Mouse (Mus musculus): Measurements from ENCODE around the gene Tfdp2.
"Not testable (repeated sequence)": the region's sequence is repeated elsewhere in the genome, so short reads cannot be mapped to it uniquely, and the experiment has no call there.

Tfdp2 gene

GRCm38 (mm10) chr9:96312074-96312473, 116.0 kb downstream of the Tfdp2 start:
- no peak for DNase-seq

- DNase-seq = no peak
Measured at GRCm38 (mm10) chr9:96319333-96319732, 123.3 kb downstream of the Tfdp2 start.

GRCm38 (mm10) chr9:96320551-96320980, 124.5 kb downstream of the Tfdp2 start:
- DNase-seq = no peak

- no peak for DNase-seq
Measured at GRCm38 (mm10) chr9:96322411-96323152, 126.5 kb downstream of the Tfdp2 start.

GRCm38 (mm10) chr9:96324502-96324901, 128.4 kb downstream of the Tfdp2 start:
- DNase-seq = peak; percentile 44

GRCm38 (mm10) chr9:96326496-96326923, 130.4 kb downstream of the Tfdp2 start:
- DNase-seq = peak; percentile 21

- no peak for DNase-seq
Measured at GRCm38 (mm10) chr9:96328226-96328625, 132.2 kb downstream of the Tfdp2 start.

- DNase-seq = no peak
Measured at GRCm38 (mm10) chr9:96331146-96331545, 135.1 kb downstream of the Tfdp2 start.

- DNase-seq = no peak
Measured at GRCm38 (mm10) chr9:96345750-96346149, 149.7 kb downstream of the Tfdp2 start.

- no peak for DNase-seq
Measured at GRCm38 (mm10) chr9:96348885-96349284, 152.8 kb downstream of the Tfdp2 start.

- DNase-seq = peak; percentile 82
Measured at GRCm38 (mm10) chr9:96350010-96350409, 153.9 kb downstream of the Tfdp2 start.

GRCm38 (mm10) chr9:96350476-96350875, 154.4 kb downstream of the Tfdp2 start:
- no peak for DNase-seq

GRCm38 (mm10) chr9:96351771-96352170, 155.7 kb downstream of the Tfdp2 start:
- not testable (repeated sequence) for DNase-seq

GRCm38 (mm10) chr9:96353121-96353769, 157.2 kb downstream of the Tfdp2 start:
- DNase-seq = no peak

- no peak for DNase-seq
Measured at GRCm38 (mm10) chr9:96353799-96354198, 157.7 kb downstream of the Tfdp2 start.

- no peak for DNase-seq
Measured at GRCm38 (mm10) chr9:96360056-96360455, 164.0 kb downstream of the Tfdp2 start.

- DNase-seq = peak; percentile 66
Measured at GRCm38 (mm10) chr9:96363581-96364140, 167.6 kb downstream of the Tfdp2 start.

GRCm38 (mm10) chr9:96364141-96364838, 168.2 kb downstream of the Tfdp2 start, which contains the start of gene Atp1b3:
Gene Atp1b3, minus strand, starts transcription at chr9:96364442.
- peak; percentile 99 for DNase-seq

- DNase-seq = peak; percentile 18
Measured at GRCm38 (mm10) chr9:96365271-96365872, 169.3 kb downstream of the Tfdp2 start.

GRCm38 (mm10) chr9:96369654-96370384, 173.7 kb downstream of the Tfdp2 start:
- no peak for DNase-seq

- no peak for DNase-seq
Measured at GRCm38 (mm10) chr9:96371075-96371474, 175.0 kb downstream of the Tfdp2 start.

Measured in kidney, adult 9 months (tissue).